ENCODE assay signal across 8 mouse cellular contexts in genomic region chr10:78779527-78779926, GRCm38 (mm10). TPM values are rescaled to one million over a fixed set of nuclear protein-coding genes. Genes with fewer than 3 reads are reported as not detected.
DNase-seq lines count a peak whose midpoint lies in the region; ATAC-seq and TF ChIP-seq lines count a peak whose summit lies in the region.

No protein-coding gene starts in this region.

- peak overlapping the region; percentile 96 for H3K4me2 ChIP-seq in embryonic facial prominence, embryonic 15.5 days (replicated peaks)
- H3K4me2 ChIP-seq in hindbrain, embryonic 16.5 days (ENCODE audit: low read length) = peak overlapping the region; percentile 96
- H3K4me2 ChIP-seq in midbrain, postnatal 0 days (ENCODE audit: low read depth, low read length, poor library complexity, severe bottlenecking) = peak overlapping the region; percentile 70

- no peaks in the 10 kb centered on the region for H3K9me3 ChIP-seq in embryonic facial prominence, embryonic 15.5 days (replicated peaks)
- no peaks in the 10 kb centered on the region for H3K9me3 ChIP-seq in hindbrain, embryonic 16.5 days (ENCODE audit: control insufficient read depth, low read length)
- no peaks in the 10 kb centered on the region for H3K9me3 ChIP-seq in midbrain, postnatal 0 days (ENCODE audit: low read length)

- DNase-seq in layer of hippocampus, adult 2 months (ENCODE audit: low spot score in 2 of 2) = no peak
- DNase-seq in layer of hippocampus, adult 9-11 months = no peak
- DNase-seq in midbrain, postnatal 0 days (ENCODE audit: low spot score) = peak; percentile 4
- no peak for DNase-seq in embryo, embryonic 9.5 days (ENCODE audit: extremely low spot score)
- no peak for DNase-seq in left cerebral cortex, adult 18-20 months (ENCODE audit: low spot score in 2 of 2)

- no peaks in the 10 kb centered on the region for H3K27me3 ChIP-seq in embryonic facial prominence, embryonic 15.5 days
- no peaks in the 10 kb centered on the region for H3K27me3 ChIP-seq in hindbrain, embryonic 16.5 days (replicated peaks; ENCODE audit: control insufficient read depth, insufficient read depth, low read length)
- no peaks in the 10 kb centered on the region for H3K27me3 ChIP-seq in midbrain, postnatal 0 days (ENCODE audit: insufficient read depth, low read length)

- TF ChIP-seq CTCF in layer of hippocampus, adult 2 months (conservative IDR thresholded peaks at IDR 0.05) = no peak
- no peak for TF ChIP-seq CTCF in midbrain, postnatal 0 days (IDR thresholded peaks at IDR 0.05)

- ATAC-seq in embryonic facial prominence, embryonic 15.5 days (ENCODE audit: insufficient number of reproducible peaks, low FRiP score, low TSS enrichment, low read depth) = no peak
- ATAC-seq in hindbrain, embryonic 16.5 days = peak; percentile 21; the same call in 1 of the 2 replicates
- ATAC-seq in midbrain, postnatal 0 days (ENCODE audit: low FRiP score) = no peak
- no peak for ATAC-seq in megakaryocyte progenitor cell, adult 5-6 weeks (replicated peaks; ENCODE audit: poor library complexity)

- H3K36me3 ChIP-seq in embryonic facial prominence, embryonic 15.5 days = no peaks in the 10 kb centered on the region
- no peaks in the 10 kb centered on the region for H3K36me3 ChIP-seq in hindbrain, embryonic 16.5 days (ENCODE audit: control insufficient read depth, insufficient read depth, low read length)
- H3K36me3 ChIP-seq in midbrain, postnatal 0 days (ENCODE audit: insufficient read depth, low read length) = no peaks in the 10 kb centered on the region

- peak overlapping the region; percentile 91 for H3K27ac ChIP-seq in layer of hippocampus, adult 2 months
- no peak overlapping the region for H3K27ac ChIP-seq in embryonic facial prominence, embryonic 15.5 days (replicated peaks)
- H3K27ac ChIP-seq in hindbrain, embryonic 16.5 days (ENCODE audit: low read depth, low read length) = no peak overlapping the region; the same call in 1 of the 2 replicates
- H3K27ac ChIP-seq in midbrain, postnatal 0 days (ENCODE audit: low read depth, low read length) = peak overlapping the region; percentile 72

- H3K4me3 ChIP-seq in layer of hippocampus, adult 2 months = peak overlapping the region; percentile 71
- H3K4me3 ChIP-seq in embryonic facial prominence, embryonic 15.5 days (replicated peaks) = peak overlapping the region; percentile 56
- H3K4me3 ChIP-seq in hindbrain, embryonic 16.5 days (ENCODE audit: low read length) = peak overlapping the region; percentile 65
- peak overlapping the region; percentile 75 for H3K4me3 ChIP-seq in midbrain, postnatal 0 days (ENCODE audit: low read depth, low read length)

- no peak overlapping the region for H3K9ac ChIP-seq in embryonic facial prominence, embryonic 15.5 days
- peak overlapping the region; percentile 84 for H3K9ac ChIP-seq in hindbrain, embryonic 16.5 days (ENCODE audit: low read depth, low read length)
- peak overlapping the region; percentile 85 for H3K9ac ChIP-seq in midbrain, postnatal 0 days (replicated peaks; ENCODE audit: low read length, poor library complexity, severe bottlenecking)

- 58% methylated on average over 9 of the region's 9 CpGs for WGBS in embryonic facial prominence, embryonic 15.5 days
- 55% methylated on average over 9 of the region's 9 CpGs for WGBS in hindbrain, embryonic 16.5 days
- WGBS in midbrain, postnatal 0 days = 53% methylated on average over 9 of the region's 9 CpGs

- peaks cover 14% of the 10 kb centered on the region for H3K4me1 ChIP-seq in embryonic facial prominence, embryonic 15.5 days
- H3K4me1 ChIP-seq in hindbrain, embryonic 16.5 days (ENCODE audit: control insufficient read depth, insufficient read depth, low read depth, low read length) = no peaks in the 10 kb centered on the region; the same call in none of the 2 replicates
- 0 out of 2 replicates have a peak, but pooled peaks cover 2% of the 10 kb centered on the region for H3K4me1 ChIP-seq in midbrain, postnatal 0 days (ENCODE audit: insufficient read depth, low read length)

RNA-seq across cellular contexts. Expression of gene Slc1a6, which starts 0.8 kb away (rescaled TPM):
- 10 to 100 TPM; 11.0 to 11.5 TPM for total RNA-seq in layer of hippocampus, adult 2 months (2021)
- 0.97 and 1.2 TPM in 2 replicates for polyA plus RNA-seq in embryonic facial prominence, embryonic 15.5 days (2015; fragmentation: Nextera tagmentation; extraction: Ambion mirVana)
- 32.6 and 37.3 TPM in 2 replicates for polyA plus RNA-seq in hindbrain, embryonic 16.5 days (2015; fragmentation: Nextera tagmentation; extraction: Ambion mirVana)
- total RNA-seq in midbrain, postnatal 0 days (2014; rRNA removed) = 45.9 and 66.1 TPM in 2 replicates
- polyA plus RNA-seq in midbrain, postnatal 0 days (2015; fragmentation: Nextera tagmentation; extraction: Ambion mirVana) = 30.7 and 33.4 TPM in 2 replicates
- total RNA-seq in megakaryocyte progenitor cell, adult 5-6 weeks (2015) = not detected in 2 replicates
- not detected in 2 replicates for total RNA-seq in megakaryocyte progenitor cell, adult 5-6 weeks (2017)
- total RNA-seq in left cerebral cortex, adult 18-20 months (2021) = 10 to 100 TPM; 12.7 to 14.1 TPM

RNA-seq across cellular contexts. Expression of gene Ccdc105, which starts 26.7 kb away (rescaled TPM):
- under 1 TPM; 0.81 to 0.84 TPM for total RNA-seq in layer of hippocampus, adult 2 months (2021)
- polyA plus RNA-seq in embryonic facial prominence, embryonic 15.5 days (2015; fragmentation: Nextera tagmentation; extraction: Ambion mirVana) = 0.15 TPM in 1 of 2 replicates, not detected in the other
- polyA plus RNA-seq in hindbrain, embryonic 16.5 days (2015; fragmentation: Nextera tagmentation; extraction: Ambion mirVana) = 0.25 and 0.26 TPM in 2 replicates
- 0.22 TPM in 1 of 2 replicates, not detected in the other for total RNA-seq in midbrain, postnatal 0 days (2014; rRNA removed)
- 0.23 and 0.26 TPM in 2 replicates for polyA plus RNA-seq in midbrain, postnatal 0 days (2015; fragmentation: Nextera tagmentation; extraction: Ambion mirVana)
- not detected in 2 replicates for total RNA-seq in megakaryocyte progenitor cell, adult 5-6 weeks (2015)
- total RNA-seq in megakaryocyte progenitor cell, adult 5-6 weeks (2017) = not detected in 2 replicates
- under 1 TPM; 0.49 to 0.59 TPM for total RNA-seq in left cerebral cortex, adult 18-20 months (2021)

Comparison
In these comparisons a context has a peak if more than half of its experiments do, and no peak if none do; other contexts are left out.
1. H3K27ac ChIP-seq: peak in layer of hippocampus, adult 2 months (single experiment) and midbrain, postnatal 0 days (single experiment); none in embryonic facial prominence, embryonic 15.5 days (single experiment) and hindbrain, embryonic 16.5 days (single experiment).
2. RNA of gene Slc1a6, which starts 0.8 kb away (total RNA-seq): 45.9 to 66.1 TPM in midbrain, postnatal 0 days, 12.7 to 14.1 TPM in left cerebral cortex, adult 18-20 months and 11.0 to 11.5 TPM in layer of hippocampus, adult 2 months; not detected in megakaryocyte progenitor cell, adult 5-6 weeks; every median in the first group is over 10 times any median in the second.
3. Peak in every context shown above with its lines, with median percentiles within 50 percentile points of each other: H3K4me3 ChIP-seq and H3K4me2 ChIP-seq.